ENCODE assay signal across 8 mouse cellular contexts in genomic region chr3:145730092-145730491, GRCm38 (mm10). TPM values are rescaled to one million over a fixed set of nuclear protein-coding genes. Genes with fewer than 3 reads are reported as not detected.
DNase-seq lines count a peak whose midpoint lies in the region; TF ChIP-seq lines count a peak whose summit lies in the region.
"Had no signal": no experiment of that assay in that cellular context is flagged by ENCODE, and none has a peak within 500 bp of the region (broad histone marks: within the 10 kb centered on the region; RNA-seq: fewer than 3 reads in every experiment).

No protein-coding gene starts in this region.

- TF ChIP-seq CTCF in heart, adult 2 months (IDR thresholded peaks at IDR 0.05), result no peak

- H3K27me3 ChIP-seq in heart, adult 2 months (ENCODE audit: control insufficient read depth, insufficient read depth, low read length), result no peaks in the 10 kb centered on the region
- H3K27me3 ChIP-seq in myocyte (ENCODE audit: control insufficient read depth, insufficient read depth, insufficient read length), result no peaks in the 10 kb centered on the region

- peak; percentile 18 to 20 for DNase-seq in heart, postnatal 10 days
- no peak for DNase-seq in heart, adult 2 months
- peak; percentile 13 for DNase-seq in lung, postnatal 36 days
- no peak for DNase-seq in lung, adult 18-20 months
- DNase-seq in adrenal gland, adult 2 months, result peak; percentile 80
- DNase-seq in thymus, postnatal 4 days, result no peak
- DNase-seq: thymus, postnatal 36 days had no signal

- peak overlapping the region; percentile 58 for H3K4me2 ChIP-seq in myocyte (ENCODE audit: low read depth)

- intact Hi-C loops in heart, postnatal 10 days (cut with DNase I), result no loop called here
- intact Hi-C loops in heart, adult 2 months (cut with DNase I), result no loop called here

- TF ChIP-seq EP300 in heart, adult 2 months (IDR thresholded peaks at IDR 0.05; ENCODE audit: insufficient read depth, low read depth, low read length), result no peak

- no peaks in the 10 kb centered on the region for H3K79me2 ChIP-seq in heart, adult 2 months (replicated peaks; ENCODE audit: control insufficient read depth, insufficient read depth, low read length)
- no peaks in the 10 kb centered on the region for H3K79me2 ChIP-seq in myocyte (ENCODE audit: control insufficient read depth, insufficient read depth)

- H3K36me3 ChIP-seq in heart, adult 2 months (ENCODE audit: control insufficient read depth, insufficient read depth, low read length), result no peaks in the 10 kb centered on the region
- H3K36me3 ChIP-seq in myocyte (ENCODE audit: control insufficient read depth, insufficient read depth), result no peaks in the 10 kb centered on the region

- H3K9ac ChIP-seq in heart, adult 2 months (ENCODE audit: low read depth, low read length), result no peak overlapping the region

- WGBS in heart, adult 2 months, result 14% methylated on average over 3 of the region's 3 CpGs

- H3K4me1 ChIP-seq in heart, adult 2 months (ENCODE audit: control insufficient read depth, insufficient read depth, low read length), result no peaks in the 10 kb centered on the region

- no peak overlapping the region for H3ac ChIP-seq in myocyte (ENCODE audit: control insufficient read depth, insufficient read length)

- no peak overlapping the region for H3K27ac ChIP-seq in heart, adult 2 months

- TF ChIP-seq POLR2A in heart, adult 2 months (IDR thresholded peaks at IDR 0.05; ENCODE audit: insufficient read depth, low read depth, low read length), result no peak
- TF ChIP-seq POLR2A in myocyte (IDR thresholded peaks at IDR 0.05; ENCODE audit: insufficient read length, low read depth), result no peak

- no peak overlapping the region for H3K4me3 ChIP-seq in heart, adult 2 months
- H3K4me3 ChIP-seq in myocyte, result no peak overlapping the region

TF ChIP-seq in myocyte, 11 proteins besides CTCF, POLR2A, EP300 and RAD21:
- no peak for TF ChIP-seq CEBPB (IDR thresholded peaks at IDR 0.05; ENCODE audit: insufficient read depth, poor library complexity, severe bottlenecking)
- no peak for TF ChIP-seq USF1 (IDR thresholded peaks at IDR 0.05; ENCODE audit: low read depth)
- no peak for TF ChIP-seq REST (IDR thresholded peaks at IDR 0.05; ENCODE audit: insufficient read depth, insufficient read length)
- no peak for TF ChIP-seq TCF3 (IDR thresholded peaks at IDR 0.05; ENCODE audit: insufficient read length, low read depth)
- TF ChIP-seq TCF12 (IDR thresholded peaks at IDR 0.05; ENCODE audit: insufficient read depth, poor library complexity, severe bottlenecking), result no peak
- no peak for TF ChIP-seq E2F4 (IDR thresholded peaks at IDR 0.05; ENCODE audit: insufficient read depth)
- no peak for TF ChIP-seq MAX (IDR thresholded peaks at IDR 0.05; ENCODE audit: low read depth)
- TF ChIP-seq SRF (IDR thresholded peaks at IDR 0.05; ENCODE audit: control insufficient read depth, insufficient read length, low read depth), result no peak
- no peak for TF ChIP-seq POLR2AphosphoS2 (IDR thresholded peaks at IDR 0.05; ENCODE audit: insufficient read length, low read depth)
- peak in 1 of 3 experiments; percentile 25 for TF ChIP-seq MYOD1 (IDR thresholded peaks at IDR 0.05; ENCODE audit: control insufficient read depth in 1 of 3, insufficient read length in 2 of 3, low read depth in 2 of 3)
- TF ChIP-seq MYOG (IDR thresholded peaks at IDR 0.05; ENCODE audit: control insufficient read depth in 1 of 3, insufficient read depth in 1 of 3, insufficient read length in 2 of 3, low read depth in 2 of 3), result peak in 1 of 3 experiments; percentile 9

RNA-seq across cellular contexts. Expression of gene Ddah1, which starts 28.4 kb away (rescaled TPM):
- 10 to 100 TPM; 10.6 to 13.6 TPM for total RNA-seq in heart, postnatal 10 days (2021)
- total RNA-seq in heart, adult 2 months (2021), result 1 to 10 TPM; 5.4 to 5.9 TPM
- polyA plus RNA-seq in heart, adult 2 months (2012; rRNA removed), result 4.5 and 15.8 TPM in 2 replicates
- 1 to 10 TPM; 1.8 to 3.6 TPM for total RNA-seq in adrenal gland, adult 2 months (2021)
- polyA plus RNA-seq in adrenal gland, adult 2 months (2012; rRNA removed), result 1.1 and 1.5 TPM in 2 replicates
- 7.4 TPM for polyA plus RNA-seq in myocyte (2012; fragmentation: generic; extraction: Trizol)

Comparison
In these comparisons a context has a peak if more than half of its experiments do, and no peak if none do; other contexts are left out.
1. DNase-seq: peak in heart, postnatal 10 days (2 of 2), lung, postnatal 36 days (single experiment) and adrenal gland, adult 2 months (single experiment); none in heart, adult 2 months (0 of 2), lung, adult 18-20 months (0 of 2) and thymus, postnatal 4 days (single experiment).